Mouse (Mus musculus) heart, embryonic 12.5 days (tissue): ENCODE measurements around the gene Ankrd37. TPM values are rescaled to one million over a fixed set of nuclear protein-coding genes. Genes with fewer than 3 reads are reported as not detected.
A peak's percentile ranks its signal among the peaks of the same experiment; 100 is the strongest.

Experiments used
- ATAC-seq: fragments of 200-750 bp; cut with Nextera tagmentation; 2 replicates; pipeline ENCODE4 v1.8.0; 2017; ENCODE audit warnings: moderate TSS enrichment, moderate library complexity; ENCODE audit not compliant: insufficient number of reproducible peaks, low FRiP score
- H3K27ac ChIP-seq: fragments of 300-500 bp; sonication (generic); 2 replicates; pipeline ENCODE4 v1.5.1; 2016; ENCODE audit warnings: mild to moderate bottlenecking, moderate library complexity; ENCODE audit not compliant: poor library complexity, severe bottlenecking
- H3K27me3 ChIP-seq: fragments of 300-500 bp; sonication (generic); replicated peaks from 2 replicates; pipeline ENCODE4 v1.6.1; 2016; ENCODE audit warnings: mild to moderate bottlenecking, moderate library complexity
- H3K36me3 ChIP-seq: fragments of 300-500 bp; sonication (generic); 2 replicates; pipeline ENCODE4 v1.6.1; 2016; ENCODE audit warnings: mild to moderate bottlenecking, moderate library complexity
- H3K4me1 ChIP-seq: fragments of 300-500 bp; sonication (generic); replicated peaks from 2 replicates; pipeline ENCODE4 v1.6.1; 2016; ENCODE audit warnings: mild to moderate bottlenecking
- H3K4me2 ChIP-seq: fragments of 300-500 bp; sonication (generic); 2 replicates; pipeline ENCODE4 v1.6.1; 2016; ENCODE audit warnings: mild to moderate bottlenecking, moderate library complexity
- H3K4me3 ChIP-seq: fragments of 300-500 bp; sonication (generic); 2 replicates; pipeline ENCODE4 v1.5.1; 2016; ENCODE audit warnings: mild to moderate bottlenecking
- H3K9ac ChIP-seq: fragments of 300-500 bp; sonication (generic); 2 replicates; pipeline ENCODE4 v1.6.1; 2016; ENCODE audit warnings: mild to moderate bottlenecking, moderate library complexity
- H3K9me3 ChIP-seq: fragments of 300-500 bp; sonication (generic); replicated peaks from 2 replicates; pipeline ENCODE4 v1.6.1; 2016; ENCODE audit warnings: mild to moderate bottlenecking, moderate library complexity
- WGBS: fragments of 180-500 bp; shearing (Covaris S2); methylation state at CpG from one replicate; pipeline ENCODE4 v1.1.7; 2016; 5-methylcytosine and 5-hydroxymethylcytosine counted together
- polyA plus RNA-seq: library from polyadenylated mRNA; unstranded; fragments of >200 nt; fragmentation: Nextera tagmentation; extraction: Ambion mirVana; gene quantifications from 2 replicates; pipeline ENCODE4 v1.2.1, GENCODE M21; 2016

Ankrd37 gene
- polyA plus RNA-seq, 1 experiment from 2014 or later = 15.9 TPM

- peaks cover 11% of the 10 kb centered on the region for H3K9me3 ChIP-seq
- no peaks in the 10 kb centered on the region for H3K27me3 ChIP-seq
- peaks cover 16% of the 10 kb centered on the region for H3K36me3 ChIP-seq
- H3K4me2 ChIP-seq = peak overlapping the region; percentile 80
- H3K4me3 ChIP-seq = 0 out of 2 replicates have a peak overlapping the region, but pooled peaks have one; percentile 16
- H3K27ac ChIP-seq = no peak overlapping the region
- peaks cover 12% of the 10 kb centered on the region for H3K4me1 ChIP-seq
- H3K9ac ChIP-seq = no peak overlapping the region
- 72% methylated on average over 8 of the region's 8 CpGs for WGBS
- no peak for ATAC-seq
These were observed 31.5 kb downstream of the Ankrd37 start for GRCm38 (mm10) chr8:45973988-45974505.

- Histone ChIP-seq H3K4me3 (no peak overlapping the region), H3K27ac (no peak overlapping the region), H3K4me1 (peaks cover 7% of the 10 kb centered on the region), H3K4me2 (no peak overlapping the region), H3K9me3 (peaks cover 4% of the 10 kb centered on the region), H3K27me3 (no peaks in the 10 kb centered on the region), H3K36me3 (peaks cover 5% of the 10 kb centered on the region), H3K9ac (no peak overlapping the region)
- no peak for ATAC-seq
- 94% methylated on average over 12 of the region's 12 CpGs for WGBS
These were observed 34.6 kb downstream of the Ankrd37 start for GRCm38 (mm10) chr8:45970894-45971293.

- no peak overlapping the region for H3K27ac ChIP-seq
- H3K36me3 ChIP-seq = no peaks in the 10 kb centered on the region
- no peak overlapping the region for H3K4me2 ChIP-seq
- no peaks in the 10 kb centered on the region for H3K4me1 ChIP-seq
- H3K9ac ChIP-seq = no peak overlapping the region
- H3K9me3 ChIP-seq = no peaks in the 10 kb centered on the region
- no peak for ATAC-seq
- no peak overlapping the region for H3K4me3 ChIP-seq
- no peaks in the 10 kb centered on the region for H3K27me3 ChIP-seq
- WGBS = 55% methylated on average over 2 of the region's 2 CpGs
These were observed 54.9 kb downstream of the Ankrd37 start for GRCm38 (mm10) chr8:45950622-45951021.

Other genes with a start within 250 kb of the Ankrd37 start
- gene Pdlim3, start 120.2 kb downstream of the Ankrd37 start, polyA plus RNA-seq = 336 and 344 TPM in 2 replicates
- 0.06 and 0.20 TPM in 2 replicates for gene Ccdc110, start 71.1 kb downstream of the Ankrd37 start, polyA plus RNA-seq
- 2.5 and 3.2 TPM in 2 replicates for gene 1700029J07Rik, start 30.5 kb downstream of the Ankrd37 start, polyA plus RNA-seq
- gene Ufsp2, start 30.2 kb downstream of the Ankrd37 start, polyA plus RNA-seq = 52.4 and 63.7 TPM in 2 replicates
- gene Lrp2bp, start 6.4 kb downstream of the Ankrd37 start, polyA plus RNA-seq = 0.85 and 1.0 TPM in 2 replicates
- gene Cfap97, start 146.1 kb upstream of the Ankrd37 start, polyA plus RNA-seq = 21.4 and 22.6 TPM in 2 replicates
- gene Snx25, start 146.5 kb upstream of the Ankrd37 start, polyA plus RNA-seq = 5.8 and 6.3 TPM in 2 replicates
- 1,672 and 1,682 TPM in 2 replicates for gene Slc25a4, start 205.6 kb upstream of the Ankrd37 start, polyA plus RNA-seq